Mouse (Mus musculus) G1E (cell line): ENCODE results near the gene Rnf44.

Source experiments
- CTCF ChIP-seq: IDR thresholded peaks from 2 replicates; pipeline ENCODE4 v1.5.1; 2012; ENCODE audit warnings: low read depth, low read length, inconsistent platforms, mixed read lengths
- TAL1 ChIP-seq: conservative IDR thresholded peaks from 2 replicates; pipeline ENCODE4 v1.6.1; 2012; ENCODE audit warnings: low read depth, low read length, inconsistent platforms, mixed read lengths

- TF ChIP-seq CTCF (no peak), TAL1 (no peak)
These were observed 773 bp downstream of the Rnf44 start for GRCm38 (mm10) chr13:54692711-54693557.
